Comparison of ENCODE assay signal across 29 mouse cellular contexts in the genomic region with DNA sequence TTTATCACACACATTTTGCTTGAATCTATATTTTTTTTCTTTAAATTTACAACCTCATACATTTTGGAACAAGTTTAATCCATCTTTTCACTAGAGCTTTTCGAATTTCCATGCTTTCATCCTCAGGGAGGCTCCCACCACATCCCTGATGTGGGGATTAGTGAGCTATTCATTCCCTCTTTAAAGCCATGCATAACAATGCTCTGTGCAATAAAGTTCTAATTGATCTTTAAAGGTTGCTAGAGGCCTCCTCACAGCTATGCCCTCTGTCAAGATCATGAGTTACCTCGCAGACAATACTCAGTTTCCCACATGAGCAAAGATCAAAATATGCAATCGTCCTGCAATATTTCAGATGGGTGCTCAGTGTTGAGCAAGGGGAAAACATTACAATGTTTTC.
A peak's percentile ranks its signal among the peaks of the same experiment; 100 is the strongest.
DNase-seq lines count a peak whose midpoint lies in the region; ATAC-seq and TF ChIP-seq lines count a peak whose summit lies in the region.
"Had no signal": no experiment of that assay in that cellular context is flagged by ENCODE, and none has a peak within 500 bp of the region (broad histone marks: within the 10 kb centered on the region; RNA-seq: fewer than 3 reads in every experiment).

No protein-coding gene starts in this region.

- no peak for TF ChIP-seq CTCF in midbrain, postnatal 0 days (IDR thresholded peaks at IDR 0.05)
- TF ChIP-seq CTCF in liver, postnatal 0 days (IDR thresholded peaks at IDR 0.05; ENCODE audit: low read depth): no peak

- ATAC-seq in midbrain, embryonic 11.5 days (ENCODE audit: low FRiP score): peak; percentile 86
- ATAC-seq in midbrain, postnatal 0 days (ENCODE audit: low FRiP score): no peak
- ATAC-seq in liver, postnatal 0 days: no peak
- ATAC-seq: CD4-positive, CD25-positive, alpha-beta regulatory T cell, adult 4 months; forebrain, embryonic 16.5 days; hindbrain, embryonic 16.5 days; intestine, embryonic 15.5 days; Patski had no signal

- H3K27ac ChIP-seq in midbrain, embryonic 11.5 days (ENCODE audit: low read depth, low read length): no peak overlapping the region
- no peak overlapping the region for H3K27ac ChIP-seq in midbrain, postnatal 0 days (ENCODE audit: low read depth, low read length)
- H3K27ac ChIP-seq in ES-E14 (ENCODE audit: insufficient read depth, low read depth, low read length, poor library complexity, severe bottlenecking): no peak overlapping the region
- H3K27ac ChIP-seq in limb, embryonic 10.5 days: no peak overlapping the region
- no peak overlapping the region for H3K27ac ChIP-seq in liver, postnatal 0 days (ENCODE audit: low read depth)
- H3K27ac ChIP-seq: embryonic facial prominence, embryonic 12.5 days; embryonic facial prominence, embryonic 15.5 days; forebrain, embryonic 12.5 days; gastrocnemius, adult 2 months; hindbrain, embryonic 10.5 days; hindbrain, embryonic 13.5 days; intestine, embryonic 15.5 days had no signal

- TF ChIP-seq EP300 in liver, postnatal 0 days (IDR thresholded peaks at IDR 0.05; ENCODE audit: low read depth): no peak

- peak; percentile 86 for DNase-seq in midbrain, embryonic 11.5 days (ENCODE audit: low spot score, missing footprints)
- DNase-seq in midbrain, postnatal 0 days (ENCODE audit: low spot score): no peak
- DNase-seq in ES-CJ7 (ENCODE audit: low read depth, low spot score) (peak; percentile 41), ES-E14 (ENCODE audit: low read depth, low spot score) (peak; percentile 46), ZHBTc4 (ENCODE audit: low read depth, low spot score) (peak; percentile 68)
- DNase-seq in limb, embryonic 10.5 days (ENCODE audit: low spot score): no peak
- no peak for DNase-seq in liver, postnatal 0 days
- DNase-seq: adrenal gland, postnatal 10 days; adrenal gland, postnatal 36 days; cerebellum, adult 11 months; cerebellum, adult 2 months; cerebellum, adult 9-11 months; cerebellum, postnatal 25 days; gastrocnemius, adult 2 months; gastrocnemius, postnatal 14 days; heart, adult 11 months; heart, postnatal 36 days had no signal

- H3K27me3 ChIP-seq in midbrain, embryonic 11.5 days (ENCODE audit: control insufficient read depth, insufficient read depth, low read length): no peaks in the 10 kb centered on the region
- H3K27me3 ChIP-seq in midbrain, postnatal 0 days (ENCODE audit: insufficient read depth, low read length): no peaks in the 10 kb centered on the region
- no peaks in the 10 kb centered on the region for H3K27me3 ChIP-seq in limb, embryonic 10.5 days (ENCODE audit: low read depth, poor library complexity, severe bottlenecking)
- no peaks in the 10 kb centered on the region for H3K27me3 ChIP-seq in liver, postnatal 0 days (ENCODE audit: insufficient read depth, low read length)
- H3K27me3 ChIP-seq: embryonic facial prominence, embryonic 12.5 days; embryonic facial prominence, embryonic 15.5 days; forebrain, embryonic 12.5 days; hindbrain, embryonic 13.5 days; intestine, embryonic 15.5 days; Patski had no signal

- no peak overlapping the region for H3K9ac ChIP-seq in midbrain, embryonic 11.5 days (ENCODE audit: low read length)
- H3K9ac ChIP-seq in midbrain, postnatal 0 days (replicated peaks; ENCODE audit: low read length, poor library complexity, severe bottlenecking): no peak overlapping the region
- no peak overlapping the region for H3K9ac ChIP-seq in ES-E14 (ENCODE audit: insufficient read depth, low read depth, low read length, poor library complexity, severe bottlenecking)
- H3K9ac ChIP-seq in liver, postnatal 0 days (replicated peaks): no peak overlapping the region
- H3K9ac ChIP-seq: embryonic facial prominence, embryonic 12.5 days; embryonic facial prominence, embryonic 15.5 days; forebrain, embryonic 12.5 days; hindbrain, embryonic 13.5 days; intestine, embryonic 15.5 days had no signal

- 13% methylated on average over 3 of the region's 3 CpGs for WGBS in midbrain, embryonic 11.5 days
- 16% methylated on average over 3 of the region's 3 CpGs for WGBS in midbrain, postnatal 0 days
- WGBS in limb, embryonic 10.5 days: 55% methylated on average over 3 of the region's 3 CpGs
- WGBS in liver, postnatal 0 days (ENCODE audit: insufficient replicate concordance): 57% methylated on average over 3 of the region's 3 CpGs

- H3K4me1 ChIP-seq in midbrain, embryonic 11.5 days (ENCODE audit: control insufficient read depth, insufficient read depth, low read length): peaks cover 6% of the 10 kb centered on the region; the same call in 1 of the 2 replicates
- no peaks in the 10 kb centered on the region for H3K4me1 ChIP-seq in midbrain, postnatal 0 days (ENCODE audit: insufficient read depth, low read length)
- no peaks in the 10 kb centered on the region for H3K4me1 ChIP-seq in ES-E14 (ENCODE audit: control insufficient read depth in 2 of 2, insufficient read depth in 2 of 2, low read length in 2 of 2, poor library complexity in 1 of 2)
- no peaks in the 10 kb centered on the region for H3K4me1 ChIP-seq in limb, embryonic 10.5 days
- H3K4me1 ChIP-seq in liver, postnatal 0 days (ENCODE audit: insufficient read depth): no peaks in the 10 kb centered on the region
- H3K4me1 ChIP-seq: embryonic facial prominence, embryonic 12.5 days; embryonic facial prominence, embryonic 15.5 days; hindbrain, embryonic 10.5 days; hindbrain, embryonic 13.5 days; intestine, embryonic 15.5 days had no signal

- in situ Hi-C loops in ES-E14 (cut with MboI; ENCODE audit: low sequenced_read_pairs in 2 of 2, unreplicated experiment in 2 of 2): no loop called here

- no peak overlapping the region for H3K4me3 ChIP-seq in midbrain, embryonic 11.5 days (ENCODE audit: low read depth, low read length)
- no peak overlapping the region for H3K4me3 ChIP-seq in midbrain, postnatal 0 days (ENCODE audit: low read depth, low read length)
- no peak overlapping the region for H3K4me3 ChIP-seq in ES-E14 (ENCODE audit: insufficient read depth in 1 of 2, low read depth in 1 of 2, low read length in 2 of 2, poor library complexity in 1 of 2, severe bottlenecking in 1 of 2)
- H3K4me3 ChIP-seq in limb, embryonic 10.5 days: no peak overlapping the region
- H3K4me3 ChIP-seq in liver, postnatal 0 days (ENCODE audit: low read depth, low read length): no peak overlapping the region
- H3K4me3 ChIP-seq: embryonic facial prominence, embryonic 12.5 days; embryonic facial prominence, embryonic 15.5 days; forebrain, embryonic 12.5 days; gastrocnemius, adult 2 months; hindbrain, embryonic 10.5 days; hindbrain, embryonic 13.5 days; intestine, embryonic 15.5 days had no signal

- no peaks in the 10 kb centered on the region for H3K36me3 ChIP-seq in midbrain, embryonic 11.5 days (ENCODE audit: control insufficient read depth, insufficient read depth, low read length)
- H3K36me3 ChIP-seq in midbrain, postnatal 0 days (ENCODE audit: insufficient read depth, low read length): no peaks in the 10 kb centered on the region
- no peaks in the 10 kb centered on the region for H3K36me3 ChIP-seq in ES-E14 (ENCODE audit: control insufficient read depth, insufficient read depth, low read length, poor library complexity, severe bottlenecking)
- H3K36me3 ChIP-seq in limb, embryonic 10.5 days: no peaks in the 10 kb centered on the region
- H3K36me3 ChIP-seq in liver, postnatal 0 days (replicated peaks; ENCODE audit: insufficient read depth, low read length): no peaks in the 10 kb centered on the region
- H3K36me3 ChIP-seq: embryonic facial prominence, embryonic 12.5 days; embryonic facial prominence, embryonic 15.5 days; forebrain, embryonic 12.5 days; G1E; hindbrain, embryonic 10.5 days; hindbrain, embryonic 13.5 days; intestine, embryonic 15.5 days had no signal

- H3K9me3 ChIP-seq in midbrain, embryonic 11.5 days (ENCODE audit: control insufficient read depth, low read length): no peaks in the 10 kb centered on the region
- no peaks in the 10 kb centered on the region for H3K9me3 ChIP-seq in midbrain, postnatal 0 days (ENCODE audit: low read length)
- H3K9me3 ChIP-seq in ES-E14 (ENCODE audit: control insufficient read depth, insufficient read depth, low read depth, low read length): no peaks in the 10 kb centered on the region
- no peaks in the 10 kb centered on the region for H3K9me3 ChIP-seq in limb, embryonic 10.5 days (replicated peaks)
- no peaks in the 10 kb centered on the region for H3K9me3 ChIP-seq in liver, postnatal 0 days (ENCODE audit: low read length)
- H3K9me3 ChIP-seq: embryonic facial prominence, embryonic 12.5 days; embryonic facial prominence, embryonic 15.5 days; forebrain, embryonic 12.5 days; G1E; hindbrain, embryonic 10.5 days; hindbrain, embryonic 13.5 days; intestine, embryonic 15.5 days had no signal

- no peak overlapping the region for H3K4me2 ChIP-seq in midbrain, embryonic 11.5 days
- no peak overlapping the region for H3K4me2 ChIP-seq in midbrain, postnatal 0 days (ENCODE audit: low read depth, low read length, poor library complexity, severe bottlenecking)
- no peak overlapping the region for H3K4me2 ChIP-seq in liver, postnatal 0 days (ENCODE audit: low read depth, low read length)
- H3K4me2 ChIP-seq: embryonic facial prominence, embryonic 12.5 days; embryonic facial prominence, embryonic 15.5 days; forebrain, embryonic 12.5 days; heart, embryonic 11.5 days; hindbrain, embryonic 13.5 days; intestine, embryonic 15.5 days had no signal

TF ChIP-seq in ES-E14, 5 proteins besides CTCF, POLR2A, EP300 and RAD21:
- TF ChIP-seq ZNF384 (IDR thresholded peaks at IDR 0.05; ENCODE audit: low read depth, low read length) (no peak), MAFK (IDR thresholded peaks at IDR 0.05; ENCODE audit: insufficient read depth, low read depth, low read length) (no peak), ZC3H11A (IDR thresholded peaks at IDR 0.05; ENCODE audit: borderline replicate concordance, low read depth, low read length) (no peak), CHD2 (IDR thresholded peaks at IDR 0.05; ENCODE audit: low read depth, low read length) (no peak), HCFC1 (IDR thresholded peaks at IDR 0.05; ENCODE audit: borderline replicate concordance, insufficient read depth, low read length) (no peak)
TF ChIP-seq in ES-E14: peak in this region for 0.

Comparison
In these comparisons a context has a peak if more than half of its experiments do, and no peak if none do; other contexts are left out.
1. DNase-seq: peak in midbrain, embryonic 11.5 days (single experiment), ES-CJ7 (single experiment), ES-E14 (single experiment) and ZHBTc4 (single experiment); none in midbrain, postnatal 0 days (single experiment), limb, embryonic 10.5 days (single experiment) and liver, postnatal 0 days (single experiment).